Comparison of ENCODE assay signal across 30 mouse cellular contexts in the genomic region with DNA sequence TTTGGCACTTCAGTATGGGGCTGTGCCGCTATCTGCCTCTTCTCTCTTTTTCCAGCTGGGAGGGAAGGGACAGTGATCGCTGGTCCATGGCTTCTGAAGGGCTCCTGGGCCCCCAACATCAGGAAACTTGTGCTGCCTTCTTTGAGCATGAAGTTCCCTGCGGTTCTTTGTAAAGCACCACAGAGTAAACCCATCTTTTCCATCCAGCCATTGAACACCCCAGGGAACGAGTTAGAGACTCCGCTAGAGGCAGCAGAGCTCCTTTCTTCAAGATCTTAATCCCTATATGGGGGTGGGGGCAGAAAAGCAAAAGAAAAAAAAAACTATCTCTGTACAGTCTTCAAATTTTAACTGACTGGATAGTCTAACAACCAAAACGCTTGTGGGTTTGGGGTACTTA. TPM values are rescaled to one million over a fixed set of nuclear protein-coding genes. Genes with fewer than 3 reads are reported as not detected.
DNase-seq lines count a peak whose midpoint lies in the region; ATAC-seq and TF ChIP-seq lines count a peak whose summit lies in the region.
"Had no signal": no experiment of that assay in that cellular context is flagged by ENCODE, and none has a peak within 500 bp of the region (broad histone marks: within the 10 kb centered on the region; RNA-seq: fewer than 3 reads in every experiment).

No protein-coding gene starts in this region.

- H3K4me1 ChIP-seq in midbrain, embryonic 10.5 days, result peaks cover 9% of the 10 kb centered on the region
- no peaks in the 10 kb centered on the region for H3K4me1 ChIP-seq in midbrain, embryonic 11.5 days (ENCODE audit: control insufficient read depth, insufficient read depth, low read length)
- H3K4me1 ChIP-seq in midbrain, embryonic 16.5 days (ENCODE audit: control insufficient read depth, insufficient read depth, low read length), result no peaks in the 10 kb centered on the region
- H3K4me1 ChIP-seq in liver, embryonic 12.5 days, result no peaks in the 10 kb centered on the region
- H3K4me1 ChIP-seq: embryonic facial prominence, embryonic 12.5 days; hindbrain, embryonic 12.5 days; megakaryocyte, embryonic 14.5 days had no signal

- no peak for TF ChIP-seq CTCF in brain, embryonic 14.5 days (IDR thresholded peaks at IDR 0.05; ENCODE audit: borderline replicate concordance, extremely low read depth, insufficient read depth, insufficient read length)

- H3K27ac ChIP-seq in midbrain, embryonic 10.5 days (replicated peaks), result peak overlapping the region; percentile 63; the same call in 1 of the 2 replicates
- H3K27ac ChIP-seq in midbrain, embryonic 11.5 days (ENCODE audit: low read depth, low read length), result no peak overlapping the region
- H3K27ac ChIP-seq in midbrain, embryonic 16.5 days (ENCODE audit: low read length), result no peak overlapping the region; the same call in 1 of the 2 replicates
- no peak overlapping the region for H3K27ac ChIP-seq in liver, embryonic 12.5 days
- H3K27ac ChIP-seq: embryonic facial prominence, embryonic 12.5 days; hindbrain, embryonic 12.5 days; limb, embryonic 12.5 days; neural tube, embryonic 15.5 days had no signal

- peak overlapping the region; percentile 26; the same call in 1 of the 2 replicates for H3K4me3 ChIP-seq in midbrain, embryonic 10.5 days
- no peak overlapping the region for H3K4me3 ChIP-seq in midbrain, embryonic 11.5 days (ENCODE audit: low read depth, low read length)
- H3K4me3 ChIP-seq in midbrain, embryonic 16.5 days (ENCODE audit: low read depth, low read length), result no peak overlapping the region
- no peak overlapping the region for H3K4me3 ChIP-seq in liver, embryonic 12.5 days
- H3K4me3 ChIP-seq: embryonic facial prominence, embryonic 12.5 days; hindbrain, embryonic 12.5 days; limb, embryonic 12.5 days; megakaryocyte, embryonic 14.5 days; neural tube, embryonic 15.5 days had no signal

- 14% methylated on average over 6 of the region's 6 CpGs for WGBS in midbrain, embryonic 10.5 days
- WGBS in midbrain, embryonic 11.5 days, result 14% methylated on average over 6 of the region's 6 CpGs
- WGBS in midbrain, embryonic 16.5 days, result 11% methylated on average over 6 of the region's 6 CpGs
- WGBS in liver, embryonic 12.5 days (ENCODE audit: insufficient replicate concordance), result 27% methylated on average over 6 of the region's 6 CpGs

- no peak overlapping the region for H3K4me2 ChIP-seq in midbrain, embryonic 11.5 days
- no peak overlapping the region for H3K4me2 ChIP-seq in midbrain, embryonic 16.5 days (ENCODE audit: low read length)
- no peak overlapping the region for H3K4me2 ChIP-seq in liver, embryonic 12.5 days
- H3K4me2 ChIP-seq: embryonic facial prominence, embryonic 12.5 days; heart, embryonic 11.5 days; hindbrain, embryonic 12.5 days; limb, embryonic 12.5 days; neural tube, embryonic 15.5 days had no signal

- TF ChIP-seq POLR2A in brain, embryonic 14.5 days (IDR thresholded peaks at IDR 0.05; ENCODE audit: borderline replicate concordance, extremely low read depth, insufficient read depth, insufficient read length, poor library complexity, severe bottlenecking), result no peak

- DNase-seq in frontal cortex, postnatal 36 days (ENCODE audit: low spot score in 2 of 2), result no peak
- peak; percentile 13 for DNase-seq in midbrain, embryonic 10.5 days (ENCODE audit: low spot score)
- DNase-seq in midbrain, embryonic 11.5 days (ENCODE audit: low spot score, missing footprints), result no peak
- peak; percentile 71 for DNase-seq in brain, embryonic 14.5 days (ENCODE audit: low read depth)
- no peak for DNase-seq in heart, adult 18-20 months
- DNase-seq: adrenal gland, adult 2 months; adrenal gland, postnatal 36 days; cerebellum, adult 8-10 months; embryo, embryonic 11 days; gastrocnemius, postnatal 25 days; heart, adult 11 months; heart, postnatal 36 days; kidney, adult 9 months; kidney, postnatal 36 days; lung, postnatal 4 days; thymus, postnatal 4 days had no signal

- no peaks in the 10 kb centered on the region for H3K27me3 ChIP-seq in midbrain, embryonic 10.5 days (ENCODE audit: low read depth, poor library complexity, severe bottlenecking)
- no peaks in the 10 kb centered on the region for H3K27me3 ChIP-seq in midbrain, embryonic 11.5 days (ENCODE audit: control insufficient read depth, insufficient read depth, low read length)
- H3K27me3 ChIP-seq in midbrain, embryonic 16.5 days (ENCODE audit: control insufficient read depth, insufficient read depth, low read depth, low read length), result no peaks in the 10 kb centered on the region
- no peaks in the 10 kb centered on the region for H3K27me3 ChIP-seq in liver, embryonic 12.5 days (replicated peaks)
- H3K27me3 ChIP-seq: embryonic facial prominence, embryonic 12.5 days; hindbrain, embryonic 12.5 days; limb, embryonic 12.5 days; neural tube, embryonic 15.5 days had no signal

- no peak overlapping the region for H3K9ac ChIP-seq in midbrain, embryonic 11.5 days (ENCODE audit: low read length)
- H3K9ac ChIP-seq in midbrain, embryonic 16.5 days (ENCODE audit: low read depth, low read length), result no peak overlapping the region
- H3K9ac ChIP-seq in liver, embryonic 12.5 days, result no peak overlapping the region
- H3K9ac ChIP-seq: embryonic facial prominence, embryonic 12.5 days; hindbrain, embryonic 12.5 days; limb, embryonic 12.5 days; neural tube, embryonic 15.5 days had no signal

- H3K36me3 ChIP-seq in midbrain, embryonic 10.5 days, result no peaks in the 10 kb centered on the region
- H3K36me3 ChIP-seq in midbrain, embryonic 11.5 days (ENCODE audit: control insufficient read depth, insufficient read depth, low read length), result no peaks in the 10 kb centered on the region
- no peaks in the 10 kb centered on the region for H3K36me3 ChIP-seq in midbrain, embryonic 16.5 days (ENCODE audit: control insufficient read depth, insufficient read depth, low read length)
- no peaks in the 10 kb centered on the region for H3K36me3 ChIP-seq in liver, embryonic 12.5 days
- H3K36me3 ChIP-seq: embryonic facial prominence, embryonic 12.5 days; hindbrain, embryonic 12.5 days; limb, embryonic 12.5 days; neural tube, embryonic 15.5 days had no signal

- ATAC-seq in frontal cortex, adult (ENCODE audit: low TSS enrichment), result 0 out of 2 replicates have a peak, but pooled peaks have one; percentile 54
- no peak for ATAC-seq in midbrain, embryonic 11.5 days (ENCODE audit: low FRiP score)
- ATAC-seq in midbrain, embryonic 16.5 days, result peak; percentile 39; the same call in 1 of the 2 replicates
- no peak for ATAC-seq in liver, embryonic 12.5 days
- ATAC-seq: activated CD4-positive, CD25-positive, alpha-beta regulatory T cell, adult 4 months; CD4-positive, CD25-positive, alpha-beta regulatory T cell, adult 4 months; intestine, postnatal 0 days had no signal

- no peaks in the 10 kb centered on the region for H3K9me3 ChIP-seq in midbrain, embryonic 10.5 days (replicated peaks)
- H3K9me3 ChIP-seq in midbrain, embryonic 11.5 days (ENCODE audit: control insufficient read depth, low read length), result no peaks in the 10 kb centered on the region
- no peaks in the 10 kb centered on the region for H3K9me3 ChIP-seq in midbrain, embryonic 16.5 days (replicated peaks; ENCODE audit: control insufficient read depth, low read length, poor library complexity, severe bottlenecking)
- no peaks in the 10 kb centered on the region for H3K9me3 ChIP-seq in liver, embryonic 12.5 days (replicated peaks)
- H3K9me3 ChIP-seq: embryonic facial prominence, embryonic 12.5 days; limb, embryonic 12.5 days; megakaryocyte, embryonic 14.5 days; neural tube, embryonic 15.5 days had no signal

RNA-seq across cellular contexts. Expression of a gene that starts 20.2 kb away (rescaled TPM):
- 0.75 and 1.4 TPM in 2 replicates for polyA plus RNA-seq in midbrain, embryonic 10.5 days (2016; fragmentation: Nextera tagmentation; extraction: Ambion mirVana)
- 1.4 and 2.8 TPM in 2 replicates for polyA plus RNA-seq in midbrain, embryonic 11.5 days (2014; fragmentation: Nextera tagmentation; extraction: Ambion mirVana)
- polyA plus RNA-seq in brain, embryonic 14.5 days (2012; rRNA removed), result 55.4 and 55.5 TPM in 2 replicates
- polyA plus RNA-seq in midbrain, embryonic 16.5 days (2015; fragmentation: Nextera tagmentation; extraction: Ambion mirVana), result 19.3 and 19.4 TPM in 2 replicates
- polyA plus RNA-seq in liver, embryonic 12.5 days (2016; fragmentation: Nextera tagmentation; extraction: Ambion mirVana), result not detected in 2 replicates
- total RNA-seq in heart, adult 18-20 months (2021), result under 1 TPM in 1 of 2 experiments, not detected in 1; 0.21 TPM
- total RNA-seq: gastrocnemius, adult 18-20 months; gastrocnemius, postnatal 25 days; liver, adult 2 months had no signal
- polyA plus RNA-seq: activated CD4-positive, CD25-positive, alpha-beta regulatory T cell, adult 4 months; CD4-positive, CD25-positive, alpha-beta regulatory T cell, adult 4 months; heart, embryonic 11.5 days; liver, adult 2 months had no signal

Comparison
In these comparisons a context has a peak if more than half of its experiments do, and no peak if none do; other contexts are left out.
1. ATAC-seq: peak in frontal cortex, adult (single experiment) and midbrain, embryonic 16.5 days (single experiment); none in midbrain, embryonic 11.5 days (single experiment) and liver, embryonic 12.5 days (single experiment).
2. DNase-seq: peak in midbrain, embryonic 10.5 days (single experiment) and brain, embryonic 14.5 days (single experiment); none in frontal cortex, postnatal 36 days (0 of 2), midbrain, embryonic 11.5 days (single experiment) and heart, adult 18-20 months (0 of 2).